Mouse (Mus musculus) thymus, adult 18-20 months (tissue): ENCODE results near the gene Abcc9.

Experiments used
- DNase-seq, 2 experiments: peaks; one replicate each; pipeline ENCODE4 v3.0.0; 2022; ENCODE audit warnings: mixed read lengths in 2 of 2

The Abcc9 gene

DNA sequence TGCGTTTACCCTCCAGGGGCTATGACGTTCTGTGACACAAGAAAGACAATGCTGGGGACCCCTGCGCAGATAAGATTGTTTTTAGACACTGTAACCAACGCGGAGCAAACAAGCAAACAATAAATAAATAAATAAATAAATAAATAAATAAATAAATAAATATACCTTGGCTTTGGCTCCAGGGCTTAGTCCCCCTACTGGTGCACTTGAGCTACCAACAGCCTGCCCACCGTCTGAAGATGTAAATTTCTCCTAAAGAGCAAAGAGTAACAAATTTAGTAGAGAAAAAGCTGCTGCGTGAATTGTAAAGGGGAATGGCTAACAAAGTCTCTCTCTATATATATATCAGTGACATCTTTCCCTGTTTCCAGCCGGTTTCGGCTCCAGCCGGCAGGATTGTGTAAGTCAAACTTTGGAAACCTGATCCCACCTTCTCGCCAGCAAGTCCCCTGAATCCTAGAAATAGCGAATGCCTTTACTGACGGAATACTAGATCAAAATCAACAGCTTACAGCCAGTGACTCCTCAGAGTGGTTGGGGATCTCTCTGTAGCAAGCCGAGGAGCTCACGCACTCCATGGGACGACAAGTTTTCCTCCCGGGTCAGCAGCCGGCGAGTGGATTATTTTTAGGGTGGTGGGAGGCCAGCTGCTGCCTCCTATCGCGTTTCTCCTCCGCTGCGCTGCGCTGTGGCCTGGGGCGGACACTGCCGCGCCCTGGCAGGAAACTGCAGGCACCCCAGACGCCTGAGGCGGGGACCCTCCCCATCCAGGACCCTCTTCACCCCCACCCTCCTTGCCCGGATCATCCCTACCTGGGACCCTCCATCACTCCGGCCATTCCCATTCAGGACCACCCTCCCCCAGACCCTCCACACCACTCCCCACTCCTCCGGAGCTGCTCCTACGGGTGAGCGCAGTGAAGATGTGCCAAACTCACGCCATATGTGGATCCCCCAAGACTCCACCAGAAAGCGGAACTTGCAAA lies at the start of gene Abcc9:
Gene Abcc9, minus strand, starts transcription at position 664 of the 986 bp plus-strand sequence.
- no peak for DNase-seq

DNA sequence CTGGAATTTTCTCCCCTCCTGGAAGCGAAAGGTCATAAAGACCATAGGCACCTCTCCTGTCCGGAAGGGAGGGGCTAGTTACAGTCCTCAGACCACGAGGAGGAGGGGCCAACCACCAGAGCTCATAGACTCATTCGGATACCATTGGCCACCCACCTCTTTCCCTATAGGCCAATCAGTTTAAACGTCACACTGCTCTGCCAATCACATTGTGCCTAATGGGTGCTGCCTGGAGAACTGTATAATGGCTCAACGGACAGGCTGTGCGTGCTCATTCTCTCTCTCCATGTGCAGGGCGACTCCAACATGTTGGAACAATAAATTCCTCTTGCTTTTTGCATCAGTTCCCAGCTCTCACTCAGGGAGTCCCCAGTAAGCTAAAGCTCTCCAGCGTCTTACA lies 49.2 kb upstream of the Abcc9 start:
- DNase-seq, result no peak

DNA sequence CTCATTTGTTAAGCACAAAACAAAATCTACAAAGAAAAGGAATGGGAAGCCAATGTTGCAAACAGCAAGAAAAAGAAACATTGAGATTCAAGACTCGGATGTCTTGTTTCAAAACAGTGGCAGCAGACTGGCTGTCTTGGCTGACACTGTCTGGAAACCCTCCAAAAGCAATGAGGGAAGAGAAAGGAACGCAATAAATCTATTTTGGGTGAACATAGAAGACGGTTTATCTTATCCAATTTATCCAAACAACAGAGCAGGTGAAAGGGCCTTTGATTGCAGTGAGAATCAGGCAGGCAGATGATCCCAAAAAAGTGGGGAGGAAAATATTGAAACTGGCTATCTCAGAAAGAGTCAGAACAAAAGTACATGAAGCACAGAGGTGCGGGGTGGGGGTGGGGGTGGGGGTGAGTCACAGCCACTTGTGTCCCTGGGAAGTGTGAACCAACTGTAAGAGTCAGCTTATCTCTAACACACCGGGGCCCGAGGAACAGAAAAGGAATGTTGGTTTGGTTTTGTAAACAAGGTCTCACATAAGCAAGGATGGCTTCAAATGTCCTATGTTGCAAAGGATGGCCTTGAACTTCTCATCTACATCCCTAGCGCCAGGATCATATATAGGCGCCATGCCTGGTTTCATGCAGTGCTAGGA lies 46.1 kb upstream of the Abcc9 start:
- DNase-seq, result no peak

- DNase-seq, result no peak
These were observed 45.0 kb upstream of the Abcc9 start for GRCm38 (mm10) chr6:142747165-142747564.

GRCm38 (mm10) chr6:142746765-142747164 lies 44.6 kb upstream of the Abcc9 start:
- DNase-seq, result no peak

GRCm38 (mm10) chr6:142745484-142745883 lies 43.4 kb upstream of the Abcc9 start:
- no peak for DNase-seq

GRCm38 (mm10) chr6:142743193-142743592 lies 41.1 kb upstream of the Abcc9 start:
- no peak for DNase-seq

- DNase-seq, result no peak
These were observed 39.6 kb upstream of the Abcc9 start for GRCm38 (mm10) chr6:142741763-142742162.

GRCm38 (mm10) chr6:142738637-142739036 lies 36.5 kb upstream of the Abcc9 start:
- no peak for DNase-seq

DNA sequence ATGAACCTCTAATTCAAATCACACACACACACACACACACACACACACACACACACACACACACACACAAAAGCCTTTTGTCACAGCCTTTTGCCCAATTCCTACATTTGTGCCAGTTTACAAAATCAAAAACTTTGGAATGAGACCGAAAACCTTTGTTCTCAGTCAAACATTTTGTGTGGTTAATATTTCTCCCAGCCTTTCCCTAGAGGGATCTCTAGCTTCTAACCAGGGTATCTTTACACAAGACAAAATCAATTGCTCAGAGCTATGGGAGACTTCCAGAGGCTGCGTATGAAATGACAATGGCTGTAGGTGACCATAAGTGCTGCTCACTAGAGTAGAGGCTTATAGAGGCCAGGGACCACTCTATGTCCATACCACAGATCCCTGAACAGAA lies 36.1 kb upstream of the Abcc9 start:
- no peak for DNase-seq

GRCm38 (mm10) chr6:142735302-142736005 lies 33.3 kb upstream of the Abcc9 start:
- DNase-seq, result no peak

GRCm38 (mm10) chr6:142732567-142733290 lies 30.6 kb upstream of the Abcc9 start:
- DNase-seq, result no peak

DNA sequence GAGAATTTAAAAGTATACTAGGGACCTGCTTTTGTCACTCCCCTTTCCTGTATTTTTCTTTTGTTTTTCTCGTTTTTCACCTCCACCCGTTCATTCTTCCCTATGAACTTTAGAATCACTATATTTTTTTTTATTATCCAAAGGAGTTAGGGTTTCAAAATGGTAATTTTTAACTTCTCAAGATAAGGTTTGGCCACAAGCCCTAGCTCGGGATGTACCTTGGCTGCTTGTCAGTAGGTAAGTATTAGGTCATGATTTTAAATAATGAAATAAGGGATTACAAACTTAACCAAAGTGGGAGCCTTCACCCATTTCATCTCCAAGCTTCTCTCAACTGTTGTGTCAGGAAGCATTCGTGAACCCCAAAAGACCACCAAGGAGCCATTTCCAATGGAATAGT lies 23.9 kb upstream of the Abcc9 start:
- DNase-seq, result no peak

GRCm38 (mm10) chr6:142721731-142722130 lies 19.6 kb upstream of the Abcc9 start:
- no peak for DNase-seq

GRCm38 (mm10) chr6:142720641-142721040 lies 18.5 kb upstream of the Abcc9 start:
- DNase-seq, result no peak

- DNase-seq, result no peak
These were observed 16.1 kb upstream of the Abcc9 start for GRCm38 (mm10) chr6:142718167-142718566.

DNA sequence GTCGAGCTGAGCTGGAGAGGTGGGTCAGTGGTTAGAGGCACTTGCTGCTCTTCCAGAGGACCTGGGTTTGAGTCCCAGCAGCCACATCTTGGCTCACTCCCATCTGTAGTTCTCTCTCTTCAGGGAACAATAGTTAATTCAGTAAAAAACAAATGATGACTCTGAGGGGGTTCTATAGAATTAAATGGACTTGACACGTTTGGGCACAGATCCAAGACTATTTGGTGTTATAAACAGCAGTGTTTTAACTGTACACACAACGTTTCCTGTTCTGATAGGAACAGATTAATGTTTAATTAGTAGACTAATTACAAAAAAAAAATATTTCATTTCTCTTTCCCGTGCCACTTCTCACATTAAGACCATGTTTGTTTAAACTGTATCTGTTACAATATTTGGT lies 15.1 kb upstream of the Abcc9 start:
- DNase-seq, result no peak

DNA sequence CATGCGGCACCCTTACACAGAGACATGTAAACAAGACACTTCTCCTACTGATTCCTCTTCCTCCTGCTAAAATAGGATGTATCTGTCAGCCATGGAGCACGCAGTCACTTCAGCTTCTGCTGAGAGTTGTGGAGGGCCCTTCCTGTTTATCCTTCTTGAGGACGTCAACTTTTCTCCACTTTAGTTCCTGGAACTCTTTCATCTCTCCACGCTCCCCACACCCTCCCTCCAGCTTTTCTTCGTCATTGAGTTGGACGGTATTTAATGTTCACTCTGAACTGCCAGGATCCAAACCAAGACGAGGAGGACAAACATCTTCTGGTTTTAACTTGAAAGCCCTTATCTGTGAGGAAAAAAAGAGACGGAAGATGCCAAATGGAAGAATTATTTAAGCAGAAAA lies 12.9 kb upstream of the Abcc9 start:
- DNase-seq, result no peak

DNA sequence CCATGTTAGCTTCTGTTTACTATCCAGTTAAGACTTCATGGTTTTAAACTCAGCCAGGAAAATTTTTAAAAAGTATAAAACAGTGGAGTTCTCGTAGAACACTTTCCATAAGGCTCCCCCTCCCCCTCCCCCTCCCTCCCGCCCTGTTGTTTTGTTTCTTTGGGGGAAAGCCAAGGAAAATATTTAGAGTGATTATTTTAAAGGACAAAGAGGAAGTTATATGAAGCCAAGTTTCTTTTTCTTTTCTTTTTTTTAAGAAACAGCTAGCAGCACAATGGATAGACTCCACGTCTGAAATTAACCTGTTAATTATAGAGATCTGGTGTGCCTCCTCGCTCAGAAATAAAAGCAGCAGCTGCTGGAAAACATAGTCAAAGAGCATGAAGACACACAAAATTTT lies 9.0 kb upstream of the Abcc9 start:
- no peak for DNase-seq

DNA sequence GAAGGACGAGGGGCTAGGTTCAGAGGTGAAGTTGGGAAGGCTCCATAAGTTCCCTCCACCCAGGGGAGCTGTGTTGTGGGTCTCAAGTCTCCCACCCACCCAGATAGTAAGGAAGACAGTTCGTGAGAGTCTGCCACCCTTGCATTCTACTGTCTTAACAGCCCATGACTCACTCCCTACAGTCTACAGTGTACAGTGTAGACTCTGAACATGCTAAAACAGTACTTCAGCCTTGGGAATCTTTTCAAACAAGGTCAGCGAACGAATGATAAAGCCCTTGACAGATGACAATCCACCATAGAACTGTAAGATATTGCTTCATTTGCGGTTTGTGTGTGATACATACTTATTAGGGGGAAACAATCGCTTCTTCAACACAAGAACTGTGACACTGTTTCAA lies 8.6 kb upstream of the Abcc9 start:
- DNase-seq, result no peak

- no peak for DNase-seq
These were observed 6.3 kb upstream of the Abcc9 start for GRCm38 (mm10) chr6:142708369-142708768.

- DNase-seq, result no peak
These were observed 4.6 kb upstream of the Abcc9 start for GRCm38 (mm10) chr6:142706688-142707087.

- no peak for DNase-seq
These were observed 1.4 kb upstream of the Abcc9 start for GRCm38 (mm10) chr6:142703441-142703930.
